Comparison of ENCODE assay signal across 12 mouse cellular contexts in the genomic region with DNA sequence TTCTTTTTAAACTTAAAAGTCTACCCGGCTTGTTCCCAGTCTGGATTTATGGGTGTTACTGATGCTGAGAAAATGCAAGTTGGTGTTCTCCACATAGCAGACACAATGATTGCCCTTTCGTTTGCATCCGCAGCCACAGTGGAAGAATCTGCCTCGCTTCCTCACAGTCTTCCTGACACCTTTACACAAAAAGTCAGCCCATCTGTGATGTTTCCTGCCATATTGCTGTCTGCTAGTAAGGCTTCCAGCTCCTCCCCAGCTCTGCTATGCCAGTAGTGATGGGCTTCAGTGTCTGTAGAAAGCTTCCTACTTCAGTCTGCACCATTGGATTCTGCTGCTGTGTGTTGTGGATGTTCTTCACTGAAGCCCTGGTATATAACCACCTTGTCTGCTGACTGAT.
DNase-seq lines count a peak whose midpoint lies in the region; ATAC-seq and TF ChIP-seq lines count a peak whose summit lies in the region.
"Had no signal": no experiment of that assay in that cellular context is flagged by ENCODE, and none has a peak within 500 bp of the region (broad histone marks: within the 10 kb centered on the region; RNA-seq: fewer than 3 reads in every experiment).

No protein-coding gene starts in this region.

- H3K4me3 ChIP-seq in embryonic fibroblast, embryonic 13.5 days (ENCODE audit: insufficient read depth, low read length), result no peak overlapping the region
- H3K4me3 ChIP-seq in kidney, embryonic 15.5 days (replicated peaks), result no peak overlapping the region
- H3K4me3 ChIP-seq: embryonic facial prominence, embryonic 13.5 days; intestine, embryonic 15.5 days had no signal

- H3K9me3 ChIP-seq in kidney, embryonic 15.5 days (replicated peaks), result no peaks in the 10 kb centered on the region
- H3K9me3 ChIP-seq: embryonic facial prominence, embryonic 13.5 days; intestine, embryonic 15.5 days had no signal

- TF ChIP-seq CTCF in embryonic fibroblast, embryonic 13.5 days (IDR thresholded peaks at IDR 0.05; ENCODE audit: borderline replicate concordance, insufficient read depth, low read length), result no peak

- peak overlapping the region; percentile 3; the same call in 1 of the 2 replicates for H3K27ac ChIP-seq in embryonic fibroblast, embryonic 13.5 days (ENCODE audit: insufficient read depth, low read length)
- H3K27ac ChIP-seq in kidney, embryonic 15.5 days, result no peak overlapping the region
- H3K27ac ChIP-seq: embryonic facial prominence, embryonic 13.5 days; intestine, embryonic 15.5 days; liver, embryonic 14.5 days had no signal

- H3K36me3 ChIP-seq in kidney, embryonic 15.5 days, result no peaks in the 10 kb centered on the region
- H3K36me3 ChIP-seq: embryonic facial prominence, embryonic 13.5 days; intestine, embryonic 15.5 days had no signal

- H3K27me3 ChIP-seq in kidney, embryonic 15.5 days, result no peaks in the 10 kb centered on the region
- H3K27me3 ChIP-seq: CH12.LX; intestine, embryonic 15.5 days; Patski had no signal

- no peak for TF ChIP-seq POLR2A in embryonic fibroblast, embryonic 13.5 days (IDR thresholded peaks at IDR 0.05; ENCODE audit: low read depth, low read length)

- no peak overlapping the region for H3K4me2 ChIP-seq in kidney, embryonic 15.5 days
- H3K4me2 ChIP-seq: embryonic facial prominence, embryonic 13.5 days; intestine, embryonic 15.5 days had no signal

- peak; percentile 7 to 12 for DNase-seq in frontal cortex, postnatal 10 days (ENCODE audit: low spot score in 2 of 2)
- peak; percentile 8 to 13 for DNase-seq in layer of hippocampus, postnatal 25 days (ENCODE audit: extremely low spot score in 1 of 2, low spot score in 1 of 2)
- peak; percentile 26 to 32 for DNase-seq in right cerebral cortex, adult 2 months (ENCODE audit: low spot score in 2 of 2)
- no peak for DNase-seq in liver
- DNase-seq in kidney, adult 11 months, result no peak

- no peaks in the 10 kb centered on the region; the same call in 1 of the 2 replicates for H3K4me1 ChIP-seq in embryonic fibroblast, embryonic 13.5 days (ENCODE audit: control insufficient read depth, insufficient read depth, low read length)
- no peaks in the 10 kb centered on the region for H3K4me1 ChIP-seq in kidney, embryonic 15.5 days
- H3K4me1 ChIP-seq: embryonic facial prominence, embryonic 13.5 days had no signal

- whole genome bisulfite sequencing in kidney, embryonic 15.5 days, result 54% methylated on average over 4 of the region's 4 CpGs

- H3K9ac ChIP-seq in kidney, embryonic 15.5 days, result no peak overlapping the region
- H3K9ac ChIP-seq: embryonic facial prominence, embryonic 13.5 days; intestine, embryonic 15.5 days; liver, embryonic 14.5 days had no signal

- ATAC-seq in kidney, embryonic 15.5 days (replicated peaks; ENCODE audit: low FRiP score), result no peak
- ATAC-seq: intestine, embryonic 15.5 days; Patski had no signal

Comparison
In these comparisons a context has a peak if more than half of its experiments do, and no peak if none do; other contexts are left out.
1. DNase-seq: peak in frontal cortex, postnatal 10 days (2 of 2), layer of hippocampus, postnatal 25 days (2 of 2) and right cerebral cortex, adult 2 months (2 of 2); none in liver (single experiment) and kidney, adult 11 months (single experiment).